9 mouse cellular contexts compared by ENCODE assay signal in genomic region chr1:172368768-172369418, GRCm38 (mm10). TPM values are rescaled to one million over a fixed set of nuclear protein-coding genes. Genes with fewer than 3 reads are reported as not detected.
DNase-seq lines count a peak whose midpoint lies in the region; ATAC-seq and TF ChIP-seq lines count a peak whose summit lies in the region.
"Had no signal": no experiment of that assay in that cellular context is flagged by ENCODE, and none has a peak within 500 bp of the region (broad histone marks: within the 10 kb centered on the region; RNA-seq: fewer than 3 reads in every experiment).

No protein-coding gene starts in this region.

- no peaks in the 10 kb centered on the region for H3K36me3 ChIP-seq in MEL (ENCODE audit: control insufficient read depth in 1 of 2, insufficient read depth in 2 of 2, low read length in 2 of 2)
- no peaks in the 10 kb centered on the region for H3K36me3 ChIP-seq in embryonic facial prominence, embryonic 15.5 days
- no peaks in the 10 kb centered on the region for H3K36me3 ChIP-seq in hindbrain, postnatal 0 days (ENCODE audit: insufficient read depth, low read length)
- H3K36me3 ChIP-seq in neural tube, embryonic 15.5 days: no peaks in the 10 kb centered on the region

- peak; percentile 32 to 67 (median 48); a peak in 4 of 6 replicates for TF ChIP-seq CTCF in MEL (IDR thresholded peaks at IDR 0.05 in 2 of 3, conservative IDR thresholded peaks at IDR 0.05 in 1 of 3; ENCODE audit: control insufficient read depth in 1 of 3, insufficient read depth in 1 of 3, low read depth in 2 of 3, low read length in 3 of 3, poor library complexity in 1 of 3, severe bottlenecking in 1 of 3)
- TF ChIP-seq CTCF in hindbrain, postnatal 0 days (IDR thresholded peaks at IDR 0.05; ENCODE audit: low read depth): peak; percentile 71

- no peak for TF ChIP-seq POLR2A in MEL (IDR thresholded peaks at IDR 0.05; ENCODE audit: control insufficient read depth in 1 of 2, insufficient read depth in 1 of 2, low read depth in 1 of 2, low read length in 2 of 2, poor library complexity in 1 of 2)

- ATAC-seq in embryonic facial prominence, embryonic 15.5 days (ENCODE audit: insufficient number of reproducible peaks, low FRiP score, low TSS enrichment, low read depth): no peak
- ATAC-seq in hindbrain, postnatal 0 days: peak; percentile 64
- ATAC-seq in neural tube, embryonic 15.5 days (ENCODE audit: low FRiP score): 0 out of 2 replicates have a peak, but pooled peaks have one; percentile 53

- H3K4me3 ChIP-seq in MEL (ENCODE audit: control insufficient read depth in 1 of 2, insufficient read depth in 1 of 2, low read depth in 2 of 2, low read length in 2 of 2): no peak overlapping the region
- no peak overlapping the region for H3K4me3 ChIP-seq in embryonic facial prominence, embryonic 15.5 days (replicated peaks)
- H3K4me3 ChIP-seq in hindbrain, postnatal 0 days (ENCODE audit: low read length): no peak overlapping the region
- peak overlapping the region; percentile 11; the same call in 1 of the 2 replicates for H3K4me3 ChIP-seq in neural tube, embryonic 15.5 days (replicated peaks)
- H3K4me3 ChIP-seq: myocyte had no signal

- WGBS in embryonic facial prominence, embryonic 15.5 days: 29% methylated on average over 23 of the region's 23 CpGs
- WGBS in hindbrain, postnatal 0 days: 30% methylated on average over 23 of the region's 23 CpGs
- WGBS in neural tube, embryonic 15.5 days: 30% methylated on average over 23 of the region's 23 CpGs

- TF ChIP-seq RAD21 in MEL (IDR thresholded peaks at IDR 0.05; ENCODE audit: low read depth, low read length): no peak

- H3K9ac ChIP-seq in MEL (ENCODE audit: control insufficient read depth, low read depth, low read length, poor library complexity, severe bottlenecking): no peak overlapping the region
- H3K9ac ChIP-seq in embryonic facial prominence, embryonic 15.5 days: no peak overlapping the region
- H3K9ac ChIP-seq in hindbrain, postnatal 0 days (replicated peaks; ENCODE audit: low read length): no peak overlapping the region
- no peak overlapping the region for H3K9ac ChIP-seq in neural tube, embryonic 15.5 days (replicated peaks)

- H3K4me2 ChIP-seq in embryonic facial prominence, embryonic 15.5 days (replicated peaks): peak overlapping the region; percentile 34; the same call in 1 of the 2 replicates
- 0 out of 2 replicates have a peak overlapping the region, but pooled peaks have one; percentile 18 for H3K4me2 ChIP-seq in hindbrain, postnatal 0 days (ENCODE audit: low read depth, low read length)
- peak overlapping the region; percentile 43 for H3K4me2 ChIP-seq in neural tube, embryonic 15.5 days

- H3K9me3 ChIP-seq in MEL (replicated peaks; ENCODE audit: insufficient read depth, low read length): no peaks in the 10 kb centered on the region
- H3K9me3 ChIP-seq in embryonic facial prominence, embryonic 15.5 days (replicated peaks): no peaks in the 10 kb centered on the region
- no peaks in the 10 kb centered on the region for H3K9me3 ChIP-seq in hindbrain, postnatal 0 days (ENCODE audit: low read length)
- no peaks in the 10 kb centered on the region for H3K9me3 ChIP-seq in neural tube, embryonic 15.5 days (replicated peaks)

- no peak for TF ChIP-seq EP300 in MEL (IDR thresholded peaks at IDR 0.05; ENCODE audit: low read depth in 1 of 2, low read length in 2 of 2)

- no peaks in the 10 kb centered on the region for H3K27me3 ChIP-seq in MEL (ENCODE audit: control insufficient read depth in 1 of 2, insufficient read depth in 2 of 2, low read length in 2 of 2)
- 0 out of 2 replicates have a peak, but pooled peaks cover 3% of the 10 kb centered on the region for H3K27me3 ChIP-seq in embryonic facial prominence, embryonic 15.5 days
- no peaks in the 10 kb centered on the region for H3K27me3 ChIP-seq in hindbrain, postnatal 0 days (ENCODE audit: insufficient read depth, low read length)
- no peaks in the 10 kb centered on the region for H3K27me3 ChIP-seq in neural tube, embryonic 15.5 days (replicated peaks)

- DNase-seq in gastrocnemius, adult 18-20 months (ENCODE audit: low spot score): peak; percentile 11
- DNase-seq in gastrocnemius, postnatal 25 days: no peak
- peak; percentile 55 for DNase-seq in MEL (ENCODE audit: low read depth, low spot score)
- DNase-seq in hindbrain, postnatal 0 days (ENCODE audit: low spot score): peak; percentile 77
- DNase-seq in lung, adult 18-20 months: peak; percentile 43 to 56
- no peak for DNase-seq in ovary, postnatal 14 days (ENCODE audit: low spot score)

- H3K4me1 ChIP-seq in MEL (ENCODE audit: control insufficient read depth in 1 of 2, insufficient read depth in 2 of 2, low read length in 2 of 2): peaks cover 0 to 4% of the 10 kb centered on the region in 2 experiments; a peak in 2 of 4 replicates
- 0 out of 2 replicates have a peak, but pooled peaks cover 4% of the 10 kb centered on the region for H3K4me1 ChIP-seq in embryonic facial prominence, embryonic 15.5 days
- no peaks in the 10 kb centered on the region for H3K4me1 ChIP-seq in hindbrain, postnatal 0 days (ENCODE audit: insufficient read depth, low read length)
- H3K4me1 ChIP-seq in neural tube, embryonic 15.5 days: 0 out of 2 replicates have a peak, but pooled peaks cover 5% of the 10 kb centered on the region

- H3K27ac ChIP-seq in MEL (ENCODE audit: control insufficient read depth, low read depth, low read length): no peak overlapping the region
- no peak overlapping the region for H3K27ac ChIP-seq in embryonic facial prominence, embryonic 15.5 days (replicated peaks)
- no peak overlapping the region for H3K27ac ChIP-seq in hindbrain, postnatal 0 days
- H3K27ac ChIP-seq in neural tube, embryonic 15.5 days (replicated peaks): no peak overlapping the region

- H3K79me2 ChIP-seq in MEL (ENCODE audit: control insufficient read depth, insufficient read depth, low read length, poor library complexity): no peaks in the 10 kb centered on the region

TF ChIP-seq in MEL, 35 proteins besides CTCF, POLR2A, EP300 and RAD21:
- no peak for TF ChIP-seq MEF2A (IDR thresholded peaks at IDR 0.05; ENCODE audit: extremely low read depth, insufficient replicate concordance, low read depth, low read length, poor library complexity, severe bottlenecking)
- peak; percentile 29; the same call in 1 of the 2 replicates for TF ChIP-seq SMC3 (IDR thresholded peaks at IDR 0.05; ENCODE audit: low read depth, low read length)
TF ChIP-seq in MEL: peak in this region for 1.

RNA-seq across cellular contexts. Expression of gene Pigm, which starts 7.5 kb away (rescaled TPM):
- total RNA-seq in gastrocnemius, adult 18-20 months (2021): 1 to 10 TPM; 3.0 to 3.3 TPM
- total RNA-seq in gastrocnemius, postnatal 25 days (2021): 1 to 10 TPM; 3.4 to 3.6 TPM
- 8.3 and 8.6 TPM in 2 replicates for total RNA-seq in MEL (2012; rRNA removed)
- polyA plus RNA-seq in MEL (2012; ENCODE audit: insufficient read depth in 1 of 2, insufficient read length in 2 of 2, low read depth in 1 of 2, low replicate concordance in 2 of 2, missing spikeins in 1 of 2): 10 to 100 TPM in 1 of 2 experiments, not detected in 1; 11.3 TPM
- 5.7 and 5.9 TPM in 2 replicates for polyA plus RNA-seq in embryonic facial prominence, embryonic 15.5 days (2015; fragmentation: Nextera tagmentation; extraction: Ambion mirVana)
- total RNA-seq in hindbrain, postnatal 0 days (2014; rRNA removed): 12.2 and 14.7 TPM in 2 replicates
- polyA plus RNA-seq in hindbrain, postnatal 0 days (2015; fragmentation: Nextera tagmentation; extraction: Ambion mirVana): 2.7 and 3.0 TPM in 2 replicates
- 3.7 and 3.8 TPM in 2 replicates for polyA plus RNA-seq in neural tube, embryonic 15.5 days (2015; fragmentation: Nextera tagmentation; extraction: Ambion mirVana)

RNA-seq across cellular contexts. Expression of gene Kcnj10, which starts 27.9 kb away (rescaled TPM):
- under 1 TPM; 0.05 to 0.17 TPM for total RNA-seq in gastrocnemius, adult 18-20 months (2021)
- total RNA-seq in gastrocnemius, postnatal 25 days (2021): under 1 TPM; 0.08 to 0.13 TPM
- 0.03 and 0.04 TPM in 2 replicates for total RNA-seq in MEL (2012; rRNA removed)
- under 1 TPM in 1 of 2 experiments, not detected in 1; 0.72 TPM for polyA plus RNA-seq in MEL (2012; ENCODE audit: insufficient read depth in 1 of 2, insufficient read length in 2 of 2, low read depth in 1 of 2, low replicate concordance in 2 of 2, missing spikeins in 1 of 2)
- 0.09 and 0.14 TPM in 2 replicates for polyA plus RNA-seq in embryonic facial prominence, embryonic 15.5 days (2015; fragmentation: Nextera tagmentation; extraction: Ambion mirVana)
- total RNA-seq in hindbrain, postnatal 0 days (2014; rRNA removed): 8.6 and 10.0 TPM in 2 replicates
- 5.4 and 5.6 TPM in 2 replicates for polyA plus RNA-seq in hindbrain, postnatal 0 days (2015; fragmentation: Nextera tagmentation; extraction: Ambion mirVana)
- polyA plus RNA-seq in neural tube, embryonic 15.5 days (2015; fragmentation: Nextera tagmentation; extraction: Ambion mirVana): 2.3 and 2.5 TPM in 2 replicates
- polyA plus RNA-seq: myocyte had no signal

RNA-seq across cellular contexts. Expression of gene Kcnj9, which starts 39.8 kb away (rescaled TPM):
- not detected for total RNA-seq in gastrocnemius, adult 18-20 months (2021)
- total RNA-seq in gastrocnemius, postnatal 25 days (2021): not detected
- not detected in 2 replicates for total RNA-seq in MEL (2012; rRNA removed)
- under 1 TPM in 1 of 2 experiments, not detected in 1; 0.08 TPM for polyA plus RNA-seq in MEL (2012; ENCODE audit: insufficient read depth in 1 of 2, insufficient read length in 2 of 2, low read depth in 1 of 2, low replicate concordance in 2 of 2, missing spikeins in 1 of 2)
- 0.14 and 0.28 TPM in 2 replicates for polyA plus RNA-seq in embryonic facial prominence, embryonic 15.5 days (2015; fragmentation: Nextera tagmentation; extraction: Ambion mirVana)
- 8.0 and 9.8 TPM in 2 replicates for total RNA-seq in hindbrain, postnatal 0 days (2014; rRNA removed)
- polyA plus RNA-seq in hindbrain, postnatal 0 days (2015; fragmentation: Nextera tagmentation; extraction: Ambion mirVana): 3.6 and 4.2 TPM in 2 replicates
- 2.5 and 3.2 TPM in 2 replicates for polyA plus RNA-seq in neural tube, embryonic 15.5 days (2015; fragmentation: Nextera tagmentation; extraction: Ambion mirVana)

Comparison
In these comparisons a context has a peak if more than half of its experiments do, and no peak if none do; other contexts are left out.
1. DNase-seq: peak in gastrocnemius, adult 18-20 months (single experiment), MEL (single experiment), hindbrain, postnatal 0 days (single experiment) and lung, adult 18-20 months (2 of 2); none in gastrocnemius, postnatal 25 days (single experiment) and ovary, postnatal 14 days (single experiment).
2. Peak in every context shown above with its lines, with median percentiles within 50 percentile points of each other: H3K4me2 ChIP-seq.